Mouse (Mus musculus) spleen, embryonic (tissue): Measurements from ENCODE around the gene Fcer1g.
"Not testable (repeated sequence)": the region's sequence is repeated elsewhere in the genome, so short reads cannot be mapped to it uniquely, and the experiment has no call there.

ENCODE experiments used
- CTCF ChIA-PET: fragments of 350-600 bp; sonication (Branson Sonifier 250); formaldehyde crosslinking; loops from one replicate; lab custom pipeline; 2022; lab: Charles Lee

Fcer1g gene

DNA sequence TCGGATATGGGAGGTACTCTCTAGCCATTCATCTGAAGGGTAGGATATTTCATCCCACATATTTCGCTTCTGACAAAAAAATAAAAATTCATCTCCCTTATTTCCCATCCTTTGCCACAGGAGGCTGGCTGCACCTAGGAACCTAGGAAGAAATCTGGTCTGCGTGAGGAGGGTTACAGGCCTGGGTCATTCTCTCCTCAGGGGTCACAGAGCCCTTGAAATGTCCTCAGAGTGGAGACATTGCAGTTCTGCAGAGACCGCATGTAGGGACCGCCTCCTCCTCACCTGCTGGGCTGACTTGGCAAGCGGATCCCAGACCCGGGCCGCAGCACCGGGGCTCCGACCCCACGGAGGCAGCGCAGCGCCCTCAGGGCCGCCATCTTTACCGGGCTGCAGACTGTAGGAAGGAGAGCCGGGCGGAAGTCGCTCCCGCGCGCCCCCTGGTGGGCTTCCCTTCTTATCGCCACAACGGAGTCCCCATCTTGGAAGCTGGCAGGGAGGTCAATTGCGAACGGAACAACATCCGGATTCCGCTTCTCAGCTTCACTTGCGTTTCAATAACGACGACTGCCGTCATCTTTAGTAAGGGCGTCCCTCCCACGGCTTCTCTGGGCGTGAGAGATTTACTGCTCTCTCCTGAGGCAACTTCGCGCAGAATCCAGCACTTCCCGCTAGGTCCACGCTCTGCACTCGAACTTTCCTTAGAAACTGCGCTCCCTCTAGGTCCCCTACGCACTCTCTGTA lies 12.7 kb upstream of the Fcer1g start:
- CTCF ChIA-PET = interaction anchor here (1.0 kb wide), 1 partner anchor 26 kb away, joined by 3 read pairs; no protein-coding TSS in a partner anchor

DNA sequence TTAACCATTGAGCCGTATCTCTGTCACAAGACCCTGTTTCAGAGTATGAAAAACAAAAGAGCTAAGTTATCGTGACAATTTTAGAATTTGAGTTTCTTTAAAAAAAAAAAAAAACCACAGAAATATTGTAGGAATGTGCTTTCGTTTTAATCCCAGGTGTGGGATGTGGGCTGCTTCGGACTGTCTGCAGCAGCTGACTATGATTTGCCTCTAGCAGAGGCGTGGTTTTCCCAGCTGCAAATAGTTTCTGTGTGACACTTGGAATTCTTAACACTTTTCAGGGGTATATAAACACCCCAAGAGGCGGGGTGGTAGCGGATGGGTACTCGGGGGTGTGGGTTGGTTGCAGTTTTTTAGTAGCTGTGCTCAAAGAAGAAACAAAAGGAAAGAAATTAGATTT lies 11.2 kb upstream of the Fcer1g start:
- CTCF ChIA-PET = interaction anchor here (0.6 kb wide), 2 partner anchors 26 to 327 kb away, joined by 6 to 24 read pairs; no protein-coding TSS in a partner anchor

DNA sequence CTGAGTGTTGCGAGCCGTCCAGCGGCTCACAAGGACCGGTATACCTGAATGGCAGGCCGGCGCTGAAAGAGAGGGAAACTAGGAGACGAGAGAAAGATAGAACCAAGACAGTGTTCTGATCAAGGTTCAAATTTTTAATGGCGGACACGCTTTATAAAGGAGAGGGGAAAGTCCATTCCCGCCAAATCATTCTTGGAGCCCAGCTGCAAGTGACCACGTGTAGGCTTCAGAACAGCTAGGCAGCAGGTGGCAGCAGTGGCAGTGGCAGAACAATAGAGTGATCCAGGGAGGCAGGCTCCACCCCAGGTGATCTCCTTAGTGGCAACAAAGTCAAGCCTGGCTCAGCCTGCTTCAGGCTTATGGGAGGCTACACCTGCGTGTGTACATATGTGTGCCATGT lies 7.8 kb upstream of the Fcer1g start:
- CTCF ChIA-PET = not testable (repeated sequence)

DNA sequence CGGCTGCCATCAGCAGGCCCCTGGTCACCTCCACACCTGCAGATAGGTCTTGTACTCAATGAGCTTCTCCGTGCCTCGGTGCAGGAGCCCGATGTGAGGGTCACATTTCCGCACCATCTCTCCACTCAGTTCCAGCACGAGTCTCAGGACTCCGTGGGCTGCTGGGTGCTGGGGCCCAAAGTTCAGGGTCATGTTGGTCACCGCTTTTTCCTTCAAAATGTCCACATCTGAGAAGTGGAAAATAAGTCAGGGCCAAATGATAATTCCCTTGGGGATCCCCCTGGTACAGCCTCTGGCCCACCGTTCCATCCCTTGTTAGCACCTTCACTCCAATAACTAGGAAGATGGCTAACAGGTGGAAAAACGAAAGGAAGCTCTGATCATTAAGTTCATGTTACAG lies 6.7 kb upstream of the Fcer1g start:
- CTCF ChIA-PET = no interaction called here

DNA sequence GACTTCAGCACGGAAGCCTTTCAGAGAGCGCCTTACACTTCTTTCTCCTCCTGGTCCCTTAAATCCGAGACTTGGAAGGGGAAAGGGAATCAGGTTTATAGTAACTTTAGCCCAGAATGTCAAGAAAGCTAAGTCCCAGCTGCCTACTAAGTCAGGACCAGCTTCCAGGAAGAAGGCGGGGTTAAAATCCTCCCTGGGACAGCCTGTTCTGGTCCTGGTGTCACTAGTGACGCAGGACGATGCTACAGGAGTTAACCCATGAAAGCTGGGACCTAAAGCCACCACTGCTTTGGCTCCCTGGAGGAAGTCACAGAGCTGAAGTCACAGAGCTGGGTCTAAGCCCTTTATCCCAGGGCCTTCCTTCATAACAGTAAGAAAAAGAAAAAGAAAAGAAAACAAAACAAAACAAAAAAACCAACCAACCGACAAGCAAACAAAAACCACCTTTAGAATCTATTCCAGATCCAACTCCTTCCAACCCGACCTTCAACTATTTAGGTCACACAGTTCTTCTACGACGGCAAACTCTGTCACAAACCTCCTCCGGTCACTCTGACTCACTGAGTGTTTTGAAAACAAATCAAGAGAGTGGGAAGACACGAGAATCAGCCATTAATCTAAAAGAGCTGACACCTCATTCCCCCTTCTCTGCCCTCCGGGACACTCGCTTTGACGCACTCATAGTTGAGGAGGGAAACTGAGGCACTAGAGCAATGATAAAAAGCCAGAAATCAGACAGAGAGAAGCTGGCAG lies 6.0 kb upstream of the Fcer1g start:
- CTCF ChIA-PET = interaction anchor here (0.6 kb wide), 1 partner anchor 87 kb away, joined by 4 read pairs; no protein-coding TSS in a partner anchor

DNA sequence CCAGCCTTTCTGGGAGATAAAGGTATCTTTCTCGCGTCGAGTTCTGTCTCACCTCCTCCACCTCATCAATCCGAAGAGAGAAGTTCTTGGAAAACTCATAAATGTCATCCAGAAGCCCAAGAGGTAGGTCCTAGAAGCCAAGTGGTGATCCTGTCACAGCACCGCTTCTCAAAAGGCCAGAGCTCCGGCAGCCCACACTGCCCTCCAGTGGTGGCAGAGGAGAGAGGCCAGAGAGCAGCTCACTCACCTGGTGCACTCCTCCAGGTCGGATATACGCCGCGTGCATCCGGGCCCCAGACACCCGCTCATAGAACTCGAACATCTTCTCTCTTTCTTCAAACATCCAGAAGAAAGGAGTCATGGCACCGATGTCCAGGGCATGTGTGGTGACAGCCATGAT lies 4.3 kb upstream of the Fcer1g start:
- CTCF ChIA-PET = no interaction called here

DNA sequence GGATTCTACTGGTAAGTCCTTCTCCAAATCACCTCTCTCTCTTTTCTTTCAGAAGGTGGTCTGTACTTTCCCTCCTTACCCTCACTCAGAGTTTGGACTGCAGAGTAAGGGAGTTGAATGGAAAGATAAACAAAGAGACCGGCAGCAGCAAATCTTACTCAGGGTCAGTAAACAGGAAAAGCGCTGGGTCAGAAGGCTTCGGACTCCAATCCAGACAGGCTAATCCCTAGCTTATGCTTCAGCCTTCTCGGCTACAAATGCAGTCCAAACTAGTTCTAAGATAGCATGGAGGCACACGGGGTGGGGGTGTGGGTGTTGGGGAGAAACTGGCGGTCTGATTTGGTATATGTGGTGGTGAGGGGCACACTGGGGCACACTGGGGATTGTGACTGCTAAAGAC lies 3.3 kb upstream of the Fcer1g start:
- CTCF ChIA-PET = interaction anchor here (0.6 kb wide), 1 partner anchor 14 kb away, joined by 3 read pairs; the partner anchor contains the start of gene Ndufs2

DNA sequence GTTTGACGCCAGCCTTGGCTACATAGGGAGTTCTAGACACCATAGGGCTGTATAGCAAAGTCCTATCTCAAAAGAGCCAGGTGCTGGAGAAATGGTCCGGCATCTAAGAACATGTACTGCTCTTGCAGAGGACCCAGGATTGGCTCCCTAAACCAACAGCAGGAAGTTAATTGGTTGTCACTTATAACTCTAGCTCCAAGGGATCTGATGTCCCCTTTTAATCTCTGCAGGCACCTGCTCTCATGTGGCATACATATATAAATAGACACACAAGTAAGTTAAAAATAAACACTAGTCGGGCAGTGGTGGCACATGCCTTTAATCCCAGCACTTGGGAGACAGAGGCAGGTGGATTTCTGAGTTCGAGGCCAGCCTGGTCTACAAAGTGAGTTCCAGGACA lies 1.6 kb upstream of the Fcer1g start:
- CTCF ChIA-PET = no interaction called here

DNA sequence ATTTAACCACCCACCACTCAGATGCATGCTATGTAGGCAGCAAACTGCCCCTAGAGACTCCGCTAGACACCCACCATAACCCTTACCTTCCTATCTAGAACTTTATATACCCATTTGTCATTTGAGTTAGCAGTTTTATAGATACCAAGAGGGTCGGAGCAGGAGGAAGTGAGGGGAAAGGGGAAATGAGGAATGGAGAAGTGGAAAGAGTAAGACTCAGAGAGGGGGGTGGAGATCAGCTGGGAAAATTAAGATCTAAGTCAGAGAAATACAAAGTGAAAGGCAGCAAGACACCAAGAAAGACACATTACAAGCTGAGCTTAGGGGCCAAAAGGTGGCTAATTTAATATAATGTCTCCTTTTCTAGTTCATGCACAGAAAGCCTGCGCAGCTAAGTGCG lies 373 bp upstream of the Fcer1g start:
- CTCF ChIA-PET = no interaction called here

DNA sequence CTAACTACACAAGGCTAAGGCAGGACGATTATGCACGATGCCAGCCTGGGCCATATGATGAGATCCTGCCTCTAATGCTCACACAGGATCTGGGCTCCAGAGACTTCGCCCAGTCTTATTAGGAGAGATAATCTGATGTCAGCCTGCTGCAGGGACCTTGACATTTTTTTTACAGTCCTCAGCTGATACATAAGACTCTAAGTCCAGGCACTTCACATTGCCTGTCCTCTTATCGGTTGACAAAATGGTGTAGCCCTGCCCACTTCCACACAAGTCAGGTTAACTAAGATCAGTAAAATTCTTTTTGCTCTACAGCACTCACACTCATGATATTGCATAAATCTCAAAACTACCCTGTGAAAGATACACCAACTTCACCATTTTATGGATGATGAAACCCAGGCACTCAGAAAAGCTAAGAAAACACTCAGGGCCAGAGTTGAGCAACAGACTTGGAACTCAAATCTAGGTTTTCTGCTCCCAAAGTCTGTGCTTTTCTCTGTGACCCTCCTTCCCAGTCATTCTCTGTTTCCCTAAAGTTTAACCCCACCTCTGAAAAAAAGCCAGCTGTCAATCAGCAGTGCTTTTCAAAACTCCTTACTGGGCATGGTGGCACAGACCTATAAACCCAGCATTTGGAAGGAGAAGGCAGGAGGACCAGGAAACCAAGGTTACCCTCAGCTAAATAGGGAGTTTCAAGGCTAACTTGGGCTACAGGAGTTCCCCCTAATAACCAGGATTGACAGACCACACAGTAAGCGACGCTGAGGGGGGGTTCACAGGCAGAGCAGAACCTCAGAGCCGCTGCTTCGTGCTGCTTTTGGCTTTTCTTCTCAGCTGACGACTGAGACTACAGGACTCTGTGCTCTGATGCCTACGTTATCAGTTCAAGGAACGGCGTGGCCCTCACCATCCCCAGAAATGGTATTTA lies 1.1 kb downstream of the Fcer1g start:
- CTCF ChIA-PET = no interaction called here

DNA sequence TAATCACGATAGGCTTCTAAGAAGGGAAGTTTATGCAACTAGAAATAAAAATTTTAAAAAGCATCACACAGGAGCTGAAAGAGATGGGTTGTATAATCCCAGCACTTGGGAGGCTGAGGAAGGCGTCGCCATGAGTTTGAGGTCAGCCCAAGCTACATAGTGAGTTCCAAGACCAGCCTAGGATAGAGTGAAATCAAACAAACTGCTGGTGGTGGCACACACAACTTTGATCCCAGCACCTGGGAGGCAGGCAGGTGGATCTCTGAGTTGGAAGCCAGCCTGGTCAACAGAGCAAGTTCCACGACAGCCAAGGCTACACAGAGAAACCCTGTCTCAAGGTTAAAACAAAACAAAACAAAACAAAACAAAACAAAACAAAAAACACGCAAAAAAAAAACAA lies 1.8 kb downstream of the Fcer1g start:
- CTCF ChIA-PET = no interaction called here

DNA sequence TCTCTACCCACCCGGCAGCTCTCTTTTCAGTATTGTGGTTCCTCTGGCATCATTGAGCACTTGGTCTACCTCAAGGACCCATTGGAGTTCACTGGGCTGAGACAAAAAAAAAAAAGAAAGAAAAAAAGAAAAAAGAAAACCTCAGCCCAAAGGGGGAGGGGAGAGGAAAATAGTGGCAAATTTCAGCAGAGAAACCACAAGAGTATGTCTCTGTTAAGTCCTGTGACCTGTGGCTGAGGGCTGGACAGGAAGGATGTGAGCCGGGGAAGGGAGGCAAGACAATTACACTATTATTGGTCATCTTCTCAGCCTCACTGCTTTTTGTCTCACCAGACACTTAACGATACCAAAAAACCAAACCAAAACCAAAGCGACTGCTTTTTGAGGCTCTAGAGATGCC lies 2.3 kb downstream of the Fcer1g start:
- CTCF ChIA-PET = no interaction called here

DNA sequence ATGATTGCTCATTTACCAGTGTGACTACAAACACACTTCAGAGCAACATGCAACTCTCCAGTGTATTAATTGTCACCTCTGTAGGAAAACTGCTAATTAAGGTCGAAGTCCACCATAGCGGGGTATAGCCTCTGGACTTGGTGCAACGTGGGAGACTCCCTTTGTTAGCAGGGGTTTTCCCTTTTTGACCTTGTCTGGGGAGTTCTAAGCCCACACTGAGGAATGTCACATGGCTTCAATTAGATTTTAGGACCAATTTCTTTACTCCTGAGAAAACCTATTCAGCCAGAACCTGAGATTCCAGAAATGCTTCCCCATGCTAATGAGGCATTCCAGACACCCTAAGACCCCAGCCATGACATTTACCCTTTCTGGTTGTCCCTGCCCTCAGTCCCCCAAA lies 4.0 kb downstream of the Fcer1g start:
- CTCF ChIA-PET = no interaction called here

DNA sequence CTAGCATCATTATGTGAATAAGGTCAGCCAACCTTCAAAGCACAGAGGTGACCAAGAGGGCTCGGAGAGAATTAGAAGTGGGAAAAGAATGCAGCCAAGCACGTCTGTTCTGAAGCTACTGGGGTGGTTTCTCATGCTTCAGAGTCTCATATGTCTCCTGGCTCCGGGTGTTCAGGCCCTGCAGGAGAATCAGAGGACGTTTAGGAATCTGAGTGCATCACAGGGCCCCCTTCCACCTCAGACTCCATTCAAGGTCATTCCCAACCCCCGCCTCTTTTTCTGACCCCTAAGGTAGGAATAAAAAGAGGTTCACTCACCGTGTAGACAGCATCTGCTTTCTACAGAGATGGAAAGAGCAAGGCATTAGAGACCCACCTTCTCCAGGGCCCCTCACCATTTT lies 4.4 kb downstream of the Fcer1g start:
- CTCF ChIA-PET = no interaction called here

DNA sequence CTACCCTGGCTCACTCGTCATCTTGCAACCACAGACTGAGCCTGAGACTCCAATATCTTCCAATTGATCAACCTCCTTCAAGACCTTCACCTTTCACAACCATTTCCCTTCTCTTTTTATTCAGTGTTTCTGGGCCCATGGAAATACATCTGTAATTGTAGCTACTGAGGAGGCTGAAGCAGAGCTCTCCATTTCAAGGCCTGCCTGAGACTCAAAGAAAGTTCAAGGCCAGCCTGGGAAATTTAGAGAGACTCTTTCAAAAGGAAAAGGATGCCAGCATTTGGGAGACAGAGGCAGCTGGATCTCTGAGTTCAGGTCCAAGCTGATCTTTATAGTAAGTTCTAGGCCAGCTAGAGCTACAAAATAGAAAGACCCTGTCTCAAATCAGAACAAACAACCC lies 6.3 kb downstream of the Fcer1g start:
- CTCF ChIA-PET = interaction anchor here (0.6 kb wide), 1 partner anchor 39 kb away, joined by 6 read pairs; no protein-coding TSS in a partner anchor

DNA sequence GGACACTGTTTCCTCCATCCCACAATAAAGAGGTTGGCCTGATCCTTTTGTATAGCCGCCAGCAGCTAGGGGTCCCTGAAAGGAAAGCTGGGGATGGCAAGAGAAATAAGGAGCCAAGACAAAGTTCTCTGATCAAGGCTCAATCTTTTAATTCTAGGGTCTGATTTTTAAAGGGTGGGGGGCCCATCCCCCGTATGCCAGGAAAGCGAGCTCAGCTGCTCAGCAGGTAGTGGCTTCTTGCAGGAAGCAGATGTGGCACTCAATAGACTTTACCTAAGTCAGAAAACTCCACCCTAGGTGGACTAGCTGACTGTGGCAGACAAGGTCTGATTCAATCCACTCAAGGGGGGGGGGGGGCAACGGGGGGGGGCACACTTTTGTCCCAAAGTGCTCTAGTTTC lies 7.4 kb downstream of the Fcer1g start:
- CTCF ChIA-PET = no interaction called here

DNA sequence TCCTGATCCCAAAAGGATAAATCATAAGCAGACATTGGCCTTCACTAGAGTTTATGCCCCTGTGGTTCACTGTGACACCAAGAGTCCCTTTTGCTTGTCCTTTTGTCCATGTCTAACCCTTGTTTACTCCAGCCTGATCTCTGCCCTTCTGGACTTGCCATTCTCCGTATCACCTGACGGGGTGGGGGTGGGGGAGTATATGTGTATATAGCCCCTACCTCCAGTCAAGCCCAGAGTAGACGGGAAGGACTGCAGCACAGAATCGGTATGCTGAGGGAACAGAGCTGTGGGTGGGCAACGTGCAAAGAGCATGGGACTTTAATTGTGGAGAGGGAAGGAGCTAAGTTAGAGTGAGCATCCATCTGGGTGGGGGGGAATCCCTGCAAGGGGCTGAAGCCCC lies 9.3 kb downstream of the Fcer1g start, which contains the start of gene Apoa2:
TSS of gene Apoa2 (plus strand) at position 198 of the 400 bp plus-strand sequence.
- CTCF ChIA-PET = no interaction called here

DNA sequence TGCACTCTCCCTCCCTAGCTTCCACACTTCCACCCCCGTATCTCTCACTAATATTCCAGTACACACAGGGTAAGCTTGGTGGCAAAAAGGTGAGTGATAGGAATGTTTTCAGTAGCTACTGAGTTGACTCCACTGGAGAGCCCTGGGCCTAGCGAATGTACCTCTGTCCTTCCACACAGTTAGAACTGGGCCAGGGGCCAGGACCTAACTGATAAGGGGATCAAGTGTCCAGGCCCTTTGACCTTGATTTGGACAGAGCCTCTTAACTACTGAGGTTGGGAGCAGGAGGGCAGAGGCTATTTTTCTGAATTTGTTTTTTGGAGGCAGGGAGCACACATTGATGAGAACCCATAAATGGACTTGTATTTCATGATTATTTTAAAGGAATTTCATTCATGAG lies 10.4 kb downstream of the Fcer1g start:
- CTCF ChIA-PET = interaction anchor here (0.7 kb wide), 1 partner anchor 1033 kb away, joined by 4 read pairs; no protein-coding TSS in a partner anchor

DNA sequence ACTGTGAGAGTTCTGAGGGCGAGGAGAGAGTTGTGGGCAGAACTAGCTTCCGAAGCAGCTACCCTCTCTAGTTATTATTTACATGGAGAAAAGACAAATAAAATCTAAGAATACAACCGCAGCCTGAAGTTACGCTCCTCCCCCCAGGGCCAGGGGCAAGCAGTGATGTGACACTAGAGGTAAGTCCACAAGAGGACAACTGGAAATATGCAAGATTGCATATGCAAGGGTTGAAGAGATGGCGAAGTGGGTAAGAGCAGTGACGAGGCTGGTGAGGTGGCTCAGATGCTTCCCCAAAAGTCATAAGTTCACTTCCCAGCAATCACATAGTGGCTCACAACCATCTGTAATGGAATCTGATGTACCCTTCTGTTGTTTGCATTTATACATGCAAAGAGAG lies 11.0 kb downstream of the Fcer1g start:
- CTCF ChIA-PET = interaction anchor here (0.7 kb wide), 1 partner anchor 1033 kb away, joined by 4 read pairs; no protein-coding TSS in a partner anchor

DNA sequence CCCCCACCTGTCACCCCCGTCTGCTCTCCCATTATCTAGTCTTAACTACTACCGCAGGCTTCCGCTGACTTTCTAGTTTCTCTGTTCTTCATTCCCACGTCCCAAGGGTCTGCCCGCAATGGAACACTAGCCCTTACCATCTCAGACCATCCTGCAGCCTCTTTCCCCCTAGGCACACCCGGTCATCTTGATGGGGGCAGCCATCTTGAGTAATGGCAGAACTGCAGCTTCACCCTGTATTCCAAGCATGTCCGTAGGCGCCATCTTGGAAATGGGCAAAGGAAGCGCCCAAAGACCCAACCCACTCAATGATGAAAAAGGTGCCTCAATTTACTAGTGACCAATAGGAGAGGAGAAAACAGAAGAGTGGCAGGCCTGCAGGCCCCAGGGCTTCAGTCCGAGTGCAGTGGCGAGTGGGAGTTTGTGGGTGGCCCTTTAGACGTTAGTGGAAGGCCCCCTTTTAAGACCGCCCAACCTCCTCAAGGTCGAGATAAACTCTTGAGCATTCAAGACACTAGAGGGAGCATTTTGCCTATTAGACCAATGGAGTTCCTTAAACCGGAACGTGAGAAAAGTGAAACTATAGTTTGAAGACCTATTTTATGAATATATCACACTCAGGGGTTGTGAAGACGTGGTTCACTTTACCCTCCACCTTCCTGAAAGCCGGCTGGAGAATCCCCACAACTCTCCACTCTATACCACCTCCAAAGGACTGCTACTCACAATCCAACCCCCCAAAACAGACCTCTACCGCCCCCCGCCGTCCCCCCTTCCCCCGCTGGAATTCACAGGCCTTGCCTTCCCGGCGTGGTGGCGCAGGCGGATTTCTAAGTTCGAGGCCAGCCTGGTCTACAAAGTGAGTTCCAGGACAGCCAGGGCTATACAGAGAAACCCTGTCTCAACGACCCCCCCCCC lies 11.7 kb downstream of the Fcer1g start, which contains the start of gene Tomm40l:
TSS of gene Tomm40l (minus strand) at position 277 of the 918 bp plus-strand sequence.
- CTCF ChIA-PET = no interaction called here
